Mouse (Mus musculus) layer of hippocampus, postnatal 10 days (tissue): ENCODE measurements around the gene Pgm1. TPM values are rescaled to one million over a fixed set of nuclear protein-coding genes. Genes with fewer than 3 reads are reported as not detected.
A peak's percentile ranks its signal among the peaks of the same experiment; 100 is the strongest.

ENCODE experiments used
- DNase-seq, 2 experiments: peaks; one replicate each; pipeline ENCODE4 v3.0.0; 2021; ENCODE audit warnings: low spot score in 2 of 2
- total RNA-seq, 2 experiments: library from RNA; stranded (reverse); gene quantifications; 2 replicates each; pipeline ENCODE4 v1.2.3; 2021

The Pgm1 gene
- total RNA-seq, 2 experiments from 2014 or later, result 52.7 to 55.7 TPM

DNA sequence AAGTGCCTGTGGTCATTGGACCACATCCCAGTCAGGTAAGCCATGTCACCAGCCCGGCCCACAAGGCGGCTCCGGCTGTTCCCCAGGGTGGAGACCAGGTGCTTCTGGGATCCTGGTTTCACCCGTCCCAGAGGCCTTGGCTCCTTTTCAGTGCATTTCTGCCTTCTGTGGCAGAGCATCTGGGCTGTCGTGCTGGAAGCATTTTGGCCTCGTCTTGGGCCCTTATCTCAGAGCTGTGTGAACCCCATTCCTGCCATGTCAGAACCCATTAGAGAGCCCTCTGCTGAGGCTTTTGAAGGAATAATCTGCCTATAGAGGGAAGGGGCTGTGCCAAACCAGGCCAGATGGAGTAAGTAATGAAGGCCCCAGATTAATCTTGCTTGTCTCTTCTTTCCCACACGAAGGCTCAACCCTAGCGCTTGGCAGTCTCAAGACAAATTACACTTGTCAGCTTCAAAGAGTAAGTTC lies 80.0 kb downstream of the Pgm1 start:
- DNase-seq, result peak in 1 of 2 experiments; percentile 8

DNA sequence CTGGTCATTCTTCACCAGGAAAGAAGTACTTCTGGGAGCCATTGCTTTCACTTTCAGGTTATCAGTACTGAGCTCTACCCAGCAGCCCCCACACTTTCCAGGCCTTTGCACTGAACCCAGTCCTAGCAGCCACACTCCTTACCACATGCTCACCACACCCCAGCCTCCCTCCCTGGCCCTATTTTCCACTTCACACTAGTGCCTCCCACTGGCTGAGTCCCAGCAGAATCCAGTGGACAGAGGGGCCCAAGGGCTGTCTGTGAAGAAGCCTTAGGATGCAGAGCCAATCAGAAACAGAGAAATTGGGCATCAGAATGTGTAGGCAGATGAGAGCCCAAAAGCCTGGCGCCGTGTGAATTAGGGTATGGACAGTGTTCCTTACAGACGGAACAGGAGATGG lies 81.7 kb downstream of the Pgm1 start:
- peak in 1 of 2 experiments; percentile 6 for DNase-seq

- peak in 1 of 2 experiments; percentile 6 for DNase-seq
Measured at GRCm38 (mm10) chr4:100011563-100011962, 82.3 kb downstream of the Pgm1 start.

GRCm38 (mm10) chr4:100012361-100013035 lies 83.3 kb downstream of the Pgm1 start:
- DNase-seq, result peak in 1 of 2 experiments; percentile 3

- DNase-seq, result no peak
Measured at GRCm38 (mm10) chr4:100027773-100028172, 98.6 kb downstream of the Pgm1 start.

- peak; percentile 84 to 85 for DNase-seq
Measured at GRCm38 (mm10) chr4:100028641-100029040, 99.4 kb downstream of the Pgm1 start.

GRCm38 (mm10) chr4:100031270-100031669 lies 102.1 kb downstream of the Pgm1 start:
- DNase-seq, result no peak

- no peak for DNase-seq
Measured at GRCm38 (mm10) chr4:100032608-100033007, 103.4 kb downstream of the Pgm1 start.

- DNase-seq, result no peak
Measured at GRCm38 (mm10) chr4:100033944-100034343, 104.7 kb downstream of the Pgm1 start.

DNA sequence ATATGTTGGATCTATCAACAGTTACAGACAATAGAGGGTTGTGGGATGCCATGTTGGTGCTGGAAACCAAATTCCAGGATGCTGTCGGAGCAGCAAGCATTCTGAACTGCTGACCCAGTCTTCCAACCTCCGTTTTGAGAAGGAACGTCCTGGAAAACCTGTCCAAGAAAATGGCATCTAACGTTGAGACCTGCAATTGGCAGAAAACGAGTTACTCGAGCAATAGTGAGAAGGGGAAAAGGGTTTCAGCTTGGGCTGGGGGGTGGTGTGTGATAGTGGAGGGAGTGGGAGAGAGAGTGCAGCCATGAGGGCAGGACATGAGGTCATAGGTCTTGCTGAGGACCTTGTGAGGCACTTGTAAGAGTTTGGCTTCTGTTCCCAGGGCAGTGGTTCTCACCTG lies 105.8 kb downstream of the Pgm1 start:
- DNase-seq, result no peak

DNA sequence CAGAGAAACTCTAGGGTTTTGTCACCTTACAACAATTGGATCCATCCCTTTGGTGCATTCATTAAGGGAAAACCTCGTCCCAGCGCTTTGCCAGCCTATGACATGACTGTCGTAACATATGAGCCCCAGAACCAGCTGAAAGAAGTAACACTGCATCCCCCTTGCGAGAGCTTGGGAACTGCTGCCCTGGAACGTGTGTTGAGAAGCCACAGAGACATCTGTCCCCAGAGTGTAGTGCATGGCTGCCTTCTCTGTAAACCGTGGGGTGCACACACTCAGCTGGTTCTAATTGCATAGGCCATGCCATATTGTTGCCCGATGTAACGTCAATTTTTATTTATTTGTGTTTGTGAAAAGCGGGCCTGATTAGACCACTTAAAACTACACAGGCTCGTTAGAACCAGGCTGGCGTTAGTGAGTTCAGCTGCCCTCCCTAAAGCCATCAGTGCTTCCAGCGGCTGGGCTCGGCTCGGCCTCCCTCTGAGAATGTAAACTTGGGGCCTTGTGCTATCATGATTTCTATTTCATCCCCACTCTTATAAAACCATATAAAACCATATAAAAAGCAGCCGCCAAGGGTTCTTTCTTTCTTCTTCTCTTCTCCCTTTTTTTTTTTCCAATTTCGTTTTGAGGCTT lies 106.8 kb downstream of the Pgm1 start:
- no peak for DNase-seq

Other genes with a start within 250 kb of the Pgm1 start
- gene Alg6, start 213.8 kb upstream of the Pgm1 start, total RNA-seq, result 10 to 100 TPM; 12.9 to 17.1 TPM
- gene Efcab7, start 100.2 kb upstream of the Pgm1 start, total RNA-seq, result 1 to 10 TPM; 6.1 to 7.5 TPM
- gene Itgb3bp, start 399 bp downstream of the Pgm1 start, total RNA-seq, result 1 to 10 TPM; 3.5 to 6.0 TPM
- gene Ror1, start 166.4 kb downstream of the Pgm1 start, total RNA-seq, result 1 to 10 TPM; 1.7 to 2.0 TPM